Comparison of ENCODE assay signal across 18 mouse cellular contexts in the genomic region with DNA sequence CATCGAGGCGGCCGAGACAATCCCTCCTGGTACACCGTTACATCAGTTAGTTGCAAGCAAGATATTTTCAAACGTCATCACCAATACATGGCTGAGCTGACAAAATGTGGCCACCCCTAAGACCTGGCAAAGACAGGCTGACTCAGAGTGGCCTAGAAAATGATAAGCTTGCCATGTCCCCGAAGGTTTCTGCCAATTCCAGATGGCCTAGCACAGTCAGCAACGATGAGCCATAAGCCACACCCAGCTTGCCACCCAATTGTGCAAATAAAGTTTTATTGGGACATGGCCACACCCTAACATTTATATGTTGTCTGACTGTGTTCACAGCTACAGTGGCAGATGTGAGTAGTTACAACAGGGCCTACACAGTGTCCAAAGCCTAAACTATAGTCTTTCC.
"Had no signal": no experiment of that assay in that cellular context is flagged by ENCODE, and none has a peak within 500 bp of the region (broad histone marks: within the 10 kb centered on the region; RNA-seq: fewer than 3 reads in every experiment).

No protein-coding gene starts in this region.

- H3K27me3 ChIP-seq: limb, embryonic 12.5 days; liver, embryonic 13.5 days; lung, embryonic 15.5 days; midbrain, embryonic 15.5 days; neural tube, embryonic 13.5 days had no signal

- H3K4me3 ChIP-seq: limb, embryonic 12.5 days; liver, embryonic 13.5 days; lung, embryonic 15.5 days; megakaryocyte, embryonic 14.5 days; midbrain, embryonic 15.5 days; neural tube, embryonic 13.5 days had no signal

- DNase-seq: kidney, postnatal 36 days; liver; liver, embryonic 13.5 days; liver, postnatal 0 days; lung, postnatal 14 days; right cerebral cortex, adult 18-20 months; right cerebral cortex, postnatal 4 days; spleen, adult 18-20 months; thymus, adult 2 months; thymus, postnatal 25 days had no signal

- H3K9me3 ChIP-seq: limb, embryonic 12.5 days; liver, embryonic 13.5 days; lung, embryonic 15.5 days; megakaryocyte, embryonic 14.5 days; midbrain, embryonic 15.5 days; neural tube, embryonic 13.5 days had no signal

- H3K9ac ChIP-seq: limb, embryonic 12.5 days; liver, embryonic 13.5 days; liver, postnatal 0 days; lung, embryonic 15.5 days; midbrain, embryonic 15.5 days; neural tube, embryonic 13.5 days had no signal

- H3K36me3 ChIP-seq: limb, embryonic 12.5 days; liver, embryonic 13.5 days; lung, embryonic 15.5 days; midbrain, embryonic 15.5 days; neural tube, embryonic 13.5 days had no signal

- H3K4me2 ChIP-seq: limb, embryonic 12.5 days; liver, embryonic 13.5 days; lung, embryonic 15.5 days; midbrain, embryonic 11.5 days; midbrain, embryonic 15.5 days; neural tube, embryonic 13.5 days had no signal

- H3K4me1 ChIP-seq: limb, embryonic 12.5 days; liver, embryonic 13.5 days had no signal

- ATAC-seq: liver, postnatal 0 days; midbrain, embryonic 15.5 days had no signal

- H3K27ac ChIP-seq: kidney, postnatal 0 days; limb, embryonic 12.5 days; liver, embryonic 13.5 days; lung, embryonic 15.5 days; macrophage; midbrain, embryonic 15.5 days; neural tube, embryonic 13.5 days had no signal
